Mouse (Mus musculus) C2C12 (cell line): Measurements from ENCODE around the gene Cdadc1. TPM values are rescaled to one million over a fixed set of nuclear protein-coding genes. Genes with fewer than 3 reads are reported as not detected.

Experiments
- H3K27me3 ChIP-seq: one replicate; pipeline ENCODE4 v1.6.1; 2011; ENCODE audit not compliant: control insufficient read depth, insufficient read depth, insufficient read length
- H3K36me3 ChIP-seq: one replicate; pipeline ENCODE4 v1.6.1; 2011; ENCODE audit not compliant: control insufficient read depth, insufficient read depth
- H3K4me3 ChIP-seq: one replicate; pipeline ENCODE4 v1.5.1; 2011; ENCODE audit warnings: mild to moderate bottlenecking, control low read depth; ENCODE audit not compliant: poor library complexity, insufficient read depth, severe bottlenecking
- H3K79me2 ChIP-seq: one replicate; pipeline ENCODE4 v1.6.1; 2011; ENCODE audit not compliant: control insufficient read depth, insufficient read depth
- H3K79me3 ChIP-seq: one replicate; pipeline ENCODE4 v1.6.1; 2011; ENCODE audit warnings: low read depth, control low read depth
- H3ac ChIP-seq: one replicate; pipeline ENCODE3; 2011; ENCODE audit warnings: low read depth; ENCODE audit not compliant: control insufficient read depth, insufficient read length
- CEBPB ChIP-seq: IDR thresholded peaks from one replicate; pipeline ENCODE4 v1.6.1; 2011; ENCODE audit warnings: low read depth, mild to moderate bottlenecking, control low read depth, moderate library complexity
- CTCF ChIP-seq: IDR thresholded peaks from one replicate; pipeline ENCODE4 v1.5.1; 2011; ENCODE audit not compliant: control insufficient read depth, insufficient read depth, insufficient read length
- FOSL1 ChIP-seq: IDR thresholded peaks from one replicate; pipeline ENCODE4 v1.8.0; 2011; ENCODE audit warnings: mild to moderate bottlenecking, low read length; ENCODE audit not compliant: poor library complexity, insufficient read depth, severe bottlenecking
- MAX ChIP-seq: IDR thresholded peaks from one replicate; pipeline ENCODE4 v1.6.1; 2011; ENCODE audit warnings: mild to moderate bottlenecking, control low read depth
- MYOD1 ChIP-seq: IDR thresholded peaks from one replicate; pipeline ENCODE4 v1.6.1; 2011; ENCODE audit warnings: low read depth; ENCODE audit not compliant: control insufficient read depth, insufficient read length
- MYOG ChIP-seq: IDR thresholded peaks from one replicate; pipeline ENCODE4 v1.6.1; 2011; ENCODE audit not compliant: control insufficient read depth, insufficient read length; ENCODE audit errors: extremely low read depth
- USF1 ChIP-seq: IDR thresholded peaks from one replicate; pipeline ENCODE4 v1.6.1; 2011; ENCODE audit warnings: low read depth, mild to moderate bottlenecking, control low read depth, moderate library complexity
- polyA plus RNA-seq: library from polyadenylated mRNA; unstranded; fragments of >200 nt; fragmentation: generic; extraction: Trizol; gene quantifications from one replicate; pipeline ENCODE4 v1.2.1, GENCODE M21; 2012; ENCODE audit warnings: missing spikeins

The Cdadc1 gene
- polyA plus RNA-seq, 1 experiment = 8.2 TPM

DNA sequence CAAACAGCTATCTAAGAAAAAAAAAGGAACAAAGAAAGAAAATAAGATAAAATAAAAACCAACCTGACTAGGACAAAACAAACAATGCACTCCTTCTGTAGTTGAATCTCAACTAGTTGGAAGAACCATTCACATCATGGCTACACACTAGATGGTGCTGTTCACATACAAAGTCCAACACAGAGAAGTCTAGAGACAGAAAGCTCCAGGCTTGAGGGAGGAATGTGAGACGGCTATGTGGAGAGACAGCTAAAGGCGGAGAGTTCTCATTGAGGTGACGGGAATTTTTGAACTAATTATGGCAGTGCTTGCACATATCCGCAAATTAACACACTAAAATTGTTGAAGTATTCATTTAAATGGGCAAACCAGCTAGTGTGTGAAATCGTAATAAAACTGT is 43.7 kb downstream of the Cdadc1 start:
- no peaks in the 10 kb centered on the region for H3K27me3 ChIP-seq
- H3K36me3 ChIP-seq = no peaks in the 10 kb centered on the region
- H3K4me3 ChIP-seq = no peak overlapping the region
- no peaks in the 10 kb centered on the region for H3K79me2 ChIP-seq
- no peak overlapping the region for H3ac ChIP-seq
- no peaks in the 10 kb centered on the region for H3K79me3 ChIP-seq
- TF ChIP-seq MYOD1 = no peak
- TF ChIP-seq MAX = no peak
- TF ChIP-seq CEBPB = no peak
- no peak for TF ChIP-seq MYOG
- TF ChIP-seq USF1 = no peak
- no peak for TF ChIP-seq FOSL1
- TF ChIP-seq CTCF = no peak

DNA sequence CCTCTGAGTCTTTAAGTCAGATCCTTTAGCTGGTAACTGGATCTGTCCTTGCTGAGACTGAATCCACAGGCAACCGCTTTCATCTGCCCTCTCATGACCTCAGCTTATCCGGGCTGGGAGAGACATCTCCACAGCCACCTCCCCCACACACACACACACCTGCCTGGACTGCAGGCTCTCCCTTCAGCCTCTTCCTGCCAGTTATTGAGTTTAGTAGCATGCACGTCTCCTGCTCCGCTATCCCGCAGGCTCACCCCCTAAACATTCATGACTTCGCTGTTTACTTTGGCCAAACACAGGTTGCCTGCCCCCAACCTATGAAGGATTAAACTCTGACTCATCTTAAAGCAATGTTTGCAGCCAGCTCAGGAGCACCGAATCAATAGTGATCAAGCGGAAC is 45.8 kb downstream of the Cdadc1 start:
- Histone ChIP-seq H3K79me2 (no peaks in the 10 kb centered on the region), H3K79me3 (no peaks in the 10 kb centered on the region), H3K36me3 (no peaks in the 10 kb centered on the region), H3K4me3 (no peak overlapping the region), H3K27me3 (no peaks in the 10 kb centered on the region), H3ac (no peak overlapping the region)
- no peak for TF ChIP-seq MYOG
- TF ChIP-seq MAX = no peak
- no peak for TF ChIP-seq CEBPB
- TF ChIP-seq USF1 = no peak
- TF ChIP-seq MYOD1 = no peak
- TF ChIP-seq FOSL1 = no peak
- no peak for TF ChIP-seq CTCF

DNA sequence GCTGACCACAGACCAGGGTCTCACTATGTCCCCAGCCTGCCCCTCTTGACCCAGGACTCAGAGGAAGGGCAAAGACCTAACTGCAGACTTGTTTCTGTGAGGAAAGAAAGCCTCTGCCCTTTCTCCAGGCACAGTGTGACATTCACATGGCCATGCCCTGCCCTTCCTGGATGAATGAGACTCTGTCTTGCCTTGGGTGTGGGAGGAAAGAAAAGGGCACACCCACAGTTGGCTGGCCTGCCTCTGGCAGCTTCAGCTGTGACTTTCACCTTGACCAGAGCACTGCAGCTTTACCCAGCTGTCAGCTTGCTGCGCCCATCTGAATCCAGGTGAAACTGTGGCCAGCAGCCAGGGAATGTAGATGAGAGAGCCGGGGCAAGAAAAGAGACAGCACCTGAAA is 46.9 kb downstream of the Cdadc1 start:
- Histone ChIP-seq H3K36me3 (no peaks in the 10 kb centered on the region), H3K79me2 (no peaks in the 10 kb centered on the region), H3K27me3 (no peaks in the 10 kb centered on the region), H3ac (no peak overlapping the region), H3K79me3 (no peaks in the 10 kb centered on the region), H3K4me3 (no peak overlapping the region)
- TF ChIP-seq CTCF = no peak
- TF ChIP-seq MYOG = no peak
- no peak for TF ChIP-seq CEBPB
- TF ChIP-seq MYOD1 = no peak
- TF ChIP-seq FOSL1 = no peak
- no peak for TF ChIP-seq MAX
- TF ChIP-seq USF1 = no peak

DNA sequence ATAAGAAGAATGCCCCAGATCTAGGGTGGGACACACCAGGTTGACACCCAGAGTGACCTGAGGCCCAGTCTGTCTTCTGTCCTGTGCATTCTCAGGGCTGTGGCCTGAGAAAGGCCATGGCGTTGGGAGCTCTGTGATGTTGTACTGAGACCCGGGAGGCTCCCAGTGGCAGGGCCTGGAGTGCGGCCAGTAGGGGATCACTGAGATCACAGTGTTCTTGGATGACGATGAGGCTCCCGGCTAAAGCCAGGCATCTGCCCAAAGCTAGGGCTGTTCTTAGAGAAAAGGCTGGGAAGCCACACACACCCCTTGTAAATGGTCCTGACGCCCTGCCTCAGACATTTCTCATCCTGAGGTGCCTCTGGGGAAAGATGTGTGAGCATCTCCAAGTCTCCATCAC is 48.7 kb downstream of the Cdadc1 start:
- TF ChIP-seq FOSL1 (no peak), MYOG (no peak), USF1 (no peak), CTCF (no peak), MYOD1 (no peak), MAX (no peak), CEBPB (no peak)
- Histone ChIP-seq H3K4me3 (no peak overlapping the region), H3K27me3 (no peaks in the 10 kb centered on the region), H3K79me3 (no peaks in the 10 kb centered on the region), H3K36me3 (no peaks in the 10 kb centered on the region), H3K79me2 (no peaks in the 10 kb centered on the region), H3ac (no peak overlapping the region)

DNA sequence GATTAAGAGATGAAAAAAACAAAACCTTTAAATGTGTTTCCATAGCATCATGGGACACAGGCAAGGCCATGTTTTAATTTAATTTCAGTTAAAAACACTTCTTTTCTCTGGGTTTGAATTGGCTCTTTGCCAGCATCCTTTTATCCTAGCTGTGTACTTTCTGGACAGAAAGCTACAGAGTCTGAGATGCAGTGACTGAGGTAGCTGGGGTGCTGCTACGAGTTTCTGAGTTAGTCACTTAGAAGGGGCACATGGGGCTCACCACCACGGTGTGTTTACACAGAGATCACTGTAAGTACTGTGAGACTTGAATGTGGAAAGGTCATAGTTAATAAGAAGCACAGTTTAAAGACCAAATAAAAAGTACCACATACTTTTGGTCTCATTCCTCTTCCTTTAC is 49.2 kb downstream of the Cdadc1 start:
- H3K79me3 ChIP-seq = no peaks in the 10 kb centered on the region
- no peaks in the 10 kb centered on the region for H3K36me3 ChIP-seq
- H3K79me2 ChIP-seq = no peaks in the 10 kb centered on the region
- TF ChIP-seq CEBPB (no peak), FOSL1 (no peak), MYOG (no peak), USF1 (no peak), MYOD1 (no peak)
- no peak overlapping the region for H3ac ChIP-seq
- no peaks in the 10 kb centered on the region for H3K27me3 ChIP-seq
- H3K4me3 ChIP-seq = no peak overlapping the region

DNA sequence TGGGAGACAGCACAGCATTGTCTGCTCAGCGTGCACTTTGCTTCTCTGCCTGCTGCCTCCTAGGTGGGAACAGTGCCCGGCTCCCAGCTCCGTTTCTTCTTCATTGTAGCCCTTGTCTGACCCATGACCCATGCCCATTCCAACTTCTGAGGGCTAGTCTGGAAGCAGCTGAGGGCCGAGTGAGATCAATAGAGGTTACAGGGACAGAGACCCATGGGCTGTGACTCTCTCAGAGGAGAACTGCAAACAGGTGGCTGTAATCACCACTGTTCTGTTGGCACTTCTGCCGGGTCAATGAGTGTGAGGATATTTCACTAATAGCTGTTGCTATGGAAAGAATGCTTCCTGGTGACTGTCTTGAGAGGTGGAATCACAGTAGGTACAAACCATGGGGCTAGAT is 50.2 kb downstream of the Cdadc1 start:
- H3K27me3 ChIP-seq = no peaks in the 10 kb centered on the region
- H3K79me3 ChIP-seq = no peaks in the 10 kb centered on the region

More for the DNA sequence above, 50.2 kb downstream of the Cdadc1 start:
- no peaks in the 10 kb centered on the region for H3K79me2 ChIP-seq
- H3K4me3 ChIP-seq = no peak overlapping the region
- H3K36me3 ChIP-seq = no peaks in the 10 kb centered on the region
- no peak overlapping the region for H3ac ChIP-seq
- TF ChIP-seq USF1 = no peak
- TF ChIP-seq CEBPB = no peak
- TF ChIP-seq MAX = no peak
- no peak for TF ChIP-seq CTCF
